Mouse (Mus musculus): ENCODE measurements around the gene Gm49325.

DNA sequence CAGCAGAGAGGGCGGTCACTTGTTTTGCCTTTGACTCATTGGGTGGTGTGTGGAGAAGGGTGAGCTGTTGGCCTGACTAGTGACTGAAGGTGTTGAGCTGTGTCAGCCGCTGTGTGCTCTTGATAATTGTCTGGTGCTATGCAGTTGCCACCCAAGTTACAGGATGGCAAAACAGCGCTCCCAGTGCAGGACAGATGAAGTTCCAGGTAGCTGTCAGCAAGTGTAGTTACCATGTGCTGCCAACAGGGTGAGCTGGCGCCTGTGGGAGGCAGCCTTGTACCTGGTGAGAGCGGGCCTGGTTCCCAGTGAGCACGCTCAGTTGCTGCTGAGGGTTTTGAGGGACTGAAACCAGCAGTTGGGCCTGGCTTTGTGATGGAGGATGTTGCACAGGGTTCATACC is 15.2 kb upstream of the Gm49325 start:
- peak; percentile 86 for TF ChIP-seq CTCF (IDR thresholded peaks at IDR 0.05; ENCODE audit: control insufficient read depth, insufficient read depth, low read length)
- no peak for TF ChIP-seq POLR2A (IDR thresholded peaks at IDR 0.05; ENCODE audit: borderline replicate concordance, control insufficient read depth, low read depth, low read length)

All from bone marrow, adult 2 months (tissue).